Mouse (Mus musculus) liver, postnatal 0 days (tissue): ENCODE data around the gene Ttc33.

Source experiments
- CTCF ChIP-seq: sonication (generic); IDR thresholded peaks from 2 replicates; pipeline ENCODE4 v1.5.1; 2016; ENCODE audit warnings: antibody characterized with exemption, low read depth
- EP300 ChIP-seq: IDR thresholded peaks from 2 replicates; pipeline ENCODE4 v1.6.1; 2016; ENCODE audit warnings: antibody characterized with exemption, low read depth, mild to moderate bottlenecking

DNA sequence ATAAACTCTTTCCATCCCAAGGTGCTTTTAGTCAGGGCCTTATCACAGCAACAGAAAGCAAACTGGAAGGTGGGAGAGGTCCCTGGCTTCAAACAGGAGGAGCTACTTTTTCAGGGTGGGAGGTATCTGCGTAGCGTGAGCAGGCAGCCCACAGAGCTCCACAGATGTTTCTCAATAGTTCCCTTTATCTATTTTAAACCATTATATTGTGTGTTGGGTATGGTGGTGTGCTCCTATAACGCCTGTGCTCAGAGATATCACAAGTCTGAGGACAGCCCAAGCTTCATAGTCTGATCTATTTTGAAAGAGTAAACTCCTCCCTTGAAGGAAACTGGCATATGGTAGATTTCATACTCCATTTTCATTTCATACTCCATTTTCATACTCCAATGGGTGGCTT lies 75.7 kb downstream of the Ttc33 start:
- no peak for TF ChIP-seq CTCF
- peak; percentile 83 for TF ChIP-seq EP300
